Mouse (Mus musculus) gastrocnemius, postnatal 14 days (tissue): ENCODE measurements around the gene Myo1h. TPM values are rescaled to one million over a fixed set of nuclear protein-coding genes. Genes with fewer than 3 reads are reported as not detected.

Experiments
- DNase-seq: peaks from one replicate; pipeline ENCODE4 v3.0.0; 2021; ENCODE audit warnings: mixed read lengths
- intact Hi-C: fragments of 180-260 bp; cut with DNase I; formaldehyde crosslinking; loops from one replicate; pipeline ENCODE4 v1.15.1; 2025; ENCODE audit warnings: low total_unique reads
- total RNA-seq, 2 experiments: library from RNA; stranded (reverse); gene quantifications; 2 replicates each; pipeline ENCODE4 v1.2.3; 2021

Gene Myo1h
- total RNA-seq, 2 experiments from 2014 or later, result 1.1 TPM; not detected in 1

- intact Hi-C loops, result no loop called here
- DNase-seq, result no peak
Measured at GRCm38 (mm10) chr5:114286872-114287571, 1.9 kb upstream of the Myo1h start.

GRCm38 (mm10) chr5:114288396-114288795 is 570 bp upstream of the Myo1h start:
- DNase-seq, result no peak
- intact Hi-C loops, result no loop called here

GRCm38 (mm10) chr5:114290004-114290403 is 1.0 kb downstream of the Myo1h start:
- no peak for DNase-seq
- intact Hi-C loops, result no loop called here

GRCm38 (mm10) chr5:114296693-114297631 is 8.0 kb downstream of the Myo1h start:
- intact Hi-C loops, result no loop called here
- DNase-seq, result peak; percentile 28

GRCm38 (mm10) chr5:114298212-114298894 is 9.4 kb downstream of the Myo1h start:
- DNase-seq, result no peak
- intact Hi-C loops, result no loop called here

- intact Hi-C loops, result no loop called here
- DNase-seq, result no peak
Measured at GRCm38 (mm10) chr5:114299156-114299855, 10.3 kb downstream of the Myo1h start.

- DNase-seq, result no peak
- intact Hi-C loops, result loop anchor here (10.0 kb wide), 1 partner anchor 255 kb away; no protein-coding TSS in a partner anchor
Measured at GRCm38 (mm10) chr5:114299883-114300610, 11.1 kb downstream of the Myo1h start.

- intact Hi-C loops, result loop anchor here (10.0 kb wide), 1 partner anchor 258 kb away; no protein-coding TSS in a partner anchor
- DNase-seq, result no peak
Measured at GRCm38 (mm10) chr5:114303166-114303565, 14.2 kb downstream of the Myo1h start.

GRCm38 (mm10) chr5:114306496-114306895 is 17.5 kb downstream of the Myo1h start:
- intact Hi-C loops, result loop anchor here (10.0 kb wide), 1 partner anchor 262 kb away; no protein-coding TSS in a partner anchor

GRCm38 (mm10) chr5:114308765-114309679 is 20.1 kb downstream of the Myo1h start:
- intact Hi-C loops, result loop anchor here (2.0 to 10.0 kb wide), 2 partner anchors 60 to 264 kb away; no protein-coding TSS in a partner anchor
- DNase-seq, result no peak

More at GRCm38 (mm10) chr5:114306496-114306895, 17.5 kb downstream of the Myo1h start:
- DNase-seq, result peak; percentile 34

GRCm38 (mm10) chr5:114309680-114310036 is 20.7 kb downstream of the Myo1h start:
- no peak for DNase-seq
- intact Hi-C loops, result loop anchor here (2.0 to 10.0 kb wide), 3 partner anchors 61 to 265 kb away; partner anchors contain the start of genes Kctd10 and Ube3b

GRCm38 (mm10) chr5:114323105-114323790 is 34.3 kb downstream of the Myo1h start:
- intact Hi-C loops, result no loop called here
- no peak for DNase-seq

GRCm38 (mm10) chr5:114323791-114324507 is 35.0 kb downstream of the Myo1h start:
- peak; percentile 53 for DNase-seq

GRCm38 (mm10) chr5:114342996-114343395 is 54.0 kb downstream of the Myo1h start:
- intact Hi-C loops, result no loop called here
- DNase-seq, result no peak

More at GRCm38 (mm10) chr5:114323791-114324507, 35.0 kb downstream of the Myo1h start:
- intact Hi-C loops, result no loop called here

- DNase-seq, result no peak
- intact Hi-C loops, result no loop called here
Measured at GRCm38 (mm10) chr5:114343612-114344011, 54.6 kb downstream of the Myo1h start.

GRCm38 (mm10) chr5:114345538-114345937 is 56.6 kb downstream of the Myo1h start:
- intact Hi-C loops, result no loop called here
- no peak for DNase-seq
